Mouse (Mus musculus): Measurements from ENCODE around the gene Fam210b. TPM values are rescaled to one million over a fixed set of nuclear protein-coding genes. Genes with fewer than 3 reads are reported as not detected.

The Fam210b gene
- polyA plus RNA-seq, 1 experiment, result 15.0 TPM

DNA sequence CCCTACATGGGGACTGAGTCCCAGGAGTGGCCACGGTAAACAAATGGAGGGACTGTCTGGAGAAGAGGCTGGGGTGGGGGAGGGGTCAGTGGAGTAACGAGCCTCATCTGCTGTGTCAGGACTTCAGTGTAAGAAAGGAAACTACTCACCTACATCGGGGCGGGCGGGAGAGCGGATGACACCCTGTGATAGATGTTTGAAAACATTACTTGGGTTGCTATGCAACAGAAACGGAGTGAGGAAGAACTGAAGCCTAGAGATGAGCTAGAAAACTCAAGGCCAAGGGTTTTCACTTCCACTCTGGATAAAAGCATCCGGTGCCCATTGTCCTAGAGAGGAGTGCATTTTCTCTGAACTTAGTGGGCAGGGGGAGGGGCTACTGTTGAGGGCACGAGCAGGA is 54.5 kb downstream of the Fam210b start:
- Histone ChIP-seq H3K27me3 (ENCODE audit: control insufficient read depth, insufficient read depth, low read length) (no peaks in the 10 kb centered on the region), H3K27ac (ENCODE audit: insufficient read depth, low read length) (peak overlapping the region; percentile 37; the same call in 1 of the 2 replicates), H3K4me1 (ENCODE audit: control insufficient read depth, insufficient read depth, insufficient read length) (peaks cover 18% of the 10 kb centered on the region), H3K36me3 (ENCODE audit: control insufficient read depth, insufficient read depth, low read length) (no peaks in the 10 kb centered on the region), H3K4me3 (ENCODE audit: extremely low read depth, insufficient read depth, insufficient read length) (no peak overlapping the region)
- WGBS, result 23% methylated on average over 9 of the region's 9 CpGs
- TF ChIP-seq POLR2A (IDR thresholded peaks at IDR 0.05; ENCODE audit: low read depth, low read length) (no peak), CTCF (IDR thresholded peaks at IDR 0.05; ENCODE audit: extremely low read depth, insufficient read depth, insufficient read length, insufficient replicate concordance) (no peak)
- peak; percentile 29 to 87 for DNase-seq (ENCODE audit: low read depth in 1 of 2, low spot score in 2 of 2)

DNA sequence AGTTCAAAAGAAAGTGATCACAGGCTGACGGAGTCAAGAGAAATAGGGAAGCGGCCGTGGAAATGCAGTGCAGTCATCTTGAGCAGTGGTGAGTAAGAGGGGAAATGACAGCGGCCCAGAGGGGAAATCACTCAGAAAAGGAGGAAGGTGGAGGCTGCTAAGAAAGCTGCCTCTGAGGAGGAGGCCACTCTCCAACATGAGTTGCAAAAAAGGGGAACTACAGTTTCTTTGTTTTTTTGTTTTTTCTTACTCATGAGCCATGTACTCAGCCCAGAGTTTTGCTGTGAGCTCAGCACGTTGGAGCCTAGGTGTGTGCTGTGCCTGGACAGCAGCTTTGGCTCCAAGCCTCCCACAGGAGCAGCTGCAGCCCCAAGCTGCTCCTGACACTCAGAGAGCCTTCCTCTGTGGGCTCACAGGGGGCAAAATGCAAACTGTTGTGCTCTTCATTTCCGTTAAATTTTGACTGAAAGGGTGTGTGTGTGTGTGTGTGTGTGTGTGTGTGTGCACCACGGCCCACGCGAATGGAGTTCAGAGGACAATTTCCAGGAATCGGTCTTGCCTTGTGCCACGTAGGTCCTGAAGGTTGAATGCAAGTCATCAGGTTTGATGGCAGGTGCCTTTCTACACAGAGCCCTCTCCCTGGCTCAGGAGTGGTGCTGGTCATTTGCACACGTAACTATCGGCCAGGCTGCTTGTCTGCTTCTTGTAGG is 55.9 kb downstream of the Fam210b start:
- Histone ChIP-seq H3K27me3 (ENCODE audit: control insufficient read depth, insufficient read depth, low read length) (no peaks in the 10 kb centered on the region), H3K4me3 (ENCODE audit: extremely low read depth, insufficient read depth, insufficient read length) (0 out of 2 replicates have a peak overlapping the region, but pooled peaks have one; percentile 15), H3K36me3 (ENCODE audit: control insufficient read depth, insufficient read depth, low read length) (no peaks in the 10 kb centered on the region), H3K27ac (ENCODE audit: insufficient read depth, low read length) (peak overlapping the region; percentile 88), H3K4me1 (ENCODE audit: control insufficient read depth, insufficient read depth, insufficient read length) (peaks cover 18% of the 10 kb centered on the region)
- 17% methylated on average over 13 of the region's 13 CpGs for WGBS
- TF ChIP-seq POLR2A (IDR thresholded peaks at IDR 0.05; ENCODE audit: low read depth, low read length) (no peak), CTCF (IDR thresholded peaks at IDR 0.05; ENCODE audit: extremely low read depth, insufficient read depth, insufficient read length, insufficient replicate concordance) (no peak)
- peak; percentile 62 to 88 for DNase-seq (ENCODE audit: low read depth in 1 of 2, low spot score in 2 of 2)

DNA sequence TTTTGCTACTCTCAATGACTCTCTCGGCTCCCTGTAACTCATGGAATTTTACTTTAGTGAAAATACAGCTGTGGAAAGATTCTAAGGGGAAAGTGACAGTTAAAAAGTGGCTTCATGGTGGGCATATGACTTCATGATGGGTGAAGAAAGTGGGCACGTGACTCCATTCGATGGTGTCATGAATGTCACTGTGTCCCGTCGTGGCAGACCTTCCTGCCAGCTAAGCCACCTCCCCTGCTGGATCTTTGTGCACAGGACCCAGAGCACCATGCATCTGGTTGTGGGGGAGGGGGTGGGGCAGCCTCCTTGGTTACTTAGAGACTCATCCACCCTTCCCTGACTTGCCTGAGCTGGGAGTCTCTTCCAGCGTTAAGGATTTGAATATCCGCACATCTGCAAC is 58.9 kb downstream of the Fam210b start:
- TF ChIP-seq CTCF (IDR thresholded peaks at IDR 0.05; ENCODE audit: extremely low read depth, insufficient read depth, insufficient read length, insufficient replicate concordance), result no peak
- TF ChIP-seq POLR2A (IDR thresholded peaks at IDR 0.05; ENCODE audit: low read depth, low read length), result no peak
- Histone ChIP-seq H3K4me3 (ENCODE audit: extremely low read depth, insufficient read depth, insufficient read length) (no peak overlapping the region), H3K27ac (ENCODE audit: insufficient read depth, low read length) (no peak overlapping the region), H3K27me3 (ENCODE audit: control insufficient read depth, insufficient read depth, low read length) (no peaks in the 10 kb centered on the region), H3K36me3 (ENCODE audit: control insufficient read depth, insufficient read depth, low read length) (no peaks in the 10 kb centered on the region), H3K4me1 (ENCODE audit: control insufficient read depth, insufficient read depth, insufficient read length) (peaks cover 21% of the 10 kb centered on the region)
- 71% methylated on average over 7 of the region's 7 CpGs for WGBS
- DNase-seq (ENCODE audit: low read depth in 1 of 2, low spot score in 2 of 2), result no peak

DNA sequence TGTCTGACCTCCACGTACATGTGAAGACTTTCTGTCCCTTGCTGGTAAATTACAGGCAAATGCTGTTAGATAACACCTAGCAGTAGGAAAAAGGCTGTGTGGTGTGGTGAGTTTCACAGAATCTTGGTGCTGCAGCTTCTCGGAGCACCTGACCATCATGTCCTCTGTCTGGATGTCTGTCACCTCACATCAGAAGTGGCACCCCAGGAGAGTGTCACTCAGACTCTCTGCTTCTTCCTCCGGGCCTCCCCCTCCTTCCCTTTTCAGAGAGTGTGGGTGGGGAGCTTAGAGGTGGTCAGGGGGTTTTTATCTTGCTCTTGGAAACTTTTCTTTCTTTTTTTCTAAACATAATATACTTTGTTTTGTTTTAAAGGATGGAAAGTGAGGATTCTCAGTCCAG is 59.6 kb downstream of the Fam210b start:
- 32% methylated on average over 3 of the region's 3 CpGs for WGBS
- Histone ChIP-seq H3K27ac (ENCODE audit: insufficient read depth, low read length) (no peak overlapping the region), H3K27me3 (ENCODE audit: control insufficient read depth, insufficient read depth, low read length) (no peaks in the 10 kb centered on the region), H3K4me3 (ENCODE audit: extremely low read depth, insufficient read depth, insufficient read length) (no peak overlapping the region), H3K4me1 (ENCODE audit: control insufficient read depth, insufficient read depth, insufficient read length) (peaks cover 17% of the 10 kb centered on the region), H3K36me3 (ENCODE audit: control insufficient read depth, insufficient read depth, low read length) (no peaks in the 10 kb centered on the region)
- no peak for DNase-seq (ENCODE audit: low read depth in 1 of 2, low spot score in 2 of 2)
- TF ChIP-seq POLR2A (IDR thresholded peaks at IDR 0.05; ENCODE audit: low read depth, low read length), result no peak
- no peak for TF ChIP-seq CTCF (IDR thresholded peaks at IDR 0.05; ENCODE audit: extremely low read depth, insufficient read depth, insufficient read length, insufficient replicate concordance)

Other genes starting within 250 kb of the Fam210b start
- gene Mc3r, start 97.1 kb upstream of the Fam210b start, polyA plus RNA-seq (2012; rRNA removed), result not detected in 2 replicates
- gene Aurka, start 25.0 kb downstream of the Fam210b start, polyA plus RNA-seq (2012; rRNA removed), result 8.1 and 10.0 TPM in 2 replicates
- 26.0 and 31.5 TPM in 2 replicates for gene Cstf1, start 25.1 kb downstream of the Fam210b start, polyA plus RNA-seq (2012; rRNA removed)
- gene Cass4, start 48.2 kb downstream of the Fam210b start, polyA plus RNA-seq (2012; rRNA removed), result 1.6 and 2.0 TPM in 2 replicates
- gene Rtf2, start 95.0 kb downstream of the Fam210b start, polyA plus RNA-seq (2012; rRNA removed), result 30.9 and 35.0 TPM in 2 replicates
- gene Gcnt7, start 113.0 kb downstream of the Fam210b start, polyA plus RNA-seq (2012; rRNA removed), result not detected in 2 replicates
- gene Fam209, start 127.0 kb downstream of the Fam210b start, polyA plus RNA-seq (2012; rRNA removed), result 0.21 TPM in 1 of 2 replicates, not detected in the other
- not detected in 2 replicates for gene Tfap2c, start 204.0 kb downstream of the Fam210b start, polyA plus RNA-seq (2012; rRNA removed)